Mouse (Mus musculus) cortical plate, adult 2 months (tissue): ENCODE data around the gene Ccnd3.

Source experiments
- CTCF ChIP-seq: fragments of 200-500 bp; IDR thresholded peaks from 2 replicates; pipeline ENCODE4 v1.5.1; 2011; ENCODE audit warnings: mild to moderate bottlenecking, control low read depth, low read length; ENCODE audit not compliant: insufficient read depth; ENCODE audit errors: extremely low read depth
- POLR2A ChIP-seq: fragments of 200-500 bp; IDR thresholded peaks from 2 replicates; pipeline ENCODE4 v1.6.1; 2011; ENCODE audit warnings: mild to moderate bottlenecking, low read length, control low read depth; ENCODE audit not compliant: insufficient read depth; ENCODE audit errors: extremely low read depth

- TF ChIP-seq POLR2A (no peak), CTCF (no peak)
Measured at GRCm38 (mm10) chr17:47564612-47565011, 59.8 kb downstream of the Ccnd3 start.
